Mouse (Mus musculus) intestine, embryonic 15.5 days (tissue): ENCODE results near the gene Abca2. TPM values are rescaled to one million over a fixed set of nuclear protein-coding genes. Genes with fewer than 3 reads are reported as not detected.

Source experiments
- ATAC-seq: fragments of 200-750 bp; cut with Nextera tagmentation; 2 replicates; pipeline ENCODE4 v1.8.0; 2017; ENCODE audit warnings: moderate TSS enrichment, moderate library complexity
- H3K27ac ChIP-seq: fragments of 300-500 bp; sonication (generic); 2 replicates; pipeline ENCODE4 v1.5.1; 2015; ENCODE audit warnings: mild to moderate bottlenecking, inconsistent platforms
- H3K27me3 ChIP-seq: fragments of 300-500 bp; sonication (generic); replicated peaks from 2 replicates; pipeline ENCODE4 v1.6.1; 2015; ENCODE audit warnings: inconsistent platforms
- H3K36me3 ChIP-seq: fragments of 300-500 bp; sonication (generic); 2 replicates; pipeline ENCODE4 v1.6.1; 2015; ENCODE audit warnings: inconsistent platforms
- H3K4me1 ChIP-seq: fragments of 300-500 bp; sonication (generic); replicated peaks from 2 replicates; pipeline ENCODE4 v1.6.1; 2015; ENCODE audit warnings: inconsistent platforms
- H3K4me2 ChIP-seq: fragments of 300-500 bp; sonication (generic); replicated peaks from 2 replicates; pipeline ENCODE4 v1.6.1; 2015; ENCODE audit warnings: mild to moderate bottlenecking, inconsistent platforms
- H3K4me3 ChIP-seq: fragments of 300-500 bp; sonication (generic); replicated peaks from 2 replicates; pipeline ENCODE4 v1.5.1; 2015; ENCODE audit warnings: inconsistent platforms
- H3K9ac ChIP-seq: fragments of 300-500 bp; sonication (generic); 2 replicates; pipeline ENCODE4 v1.6.1; 2015; ENCODE audit warnings: inconsistent platforms
- H3K9me3 ChIP-seq: fragments of 300-500 bp; sonication (generic); 2 replicates; pipeline ENCODE4 v1.6.1; 2016; ENCODE audit warnings: inconsistent platforms
- WGBS: fragments of 180-500 bp; shearing (Covaris S2); methylation state at CpG from one replicate; pipeline ENCODE4 v1.1.7; 2015; 5-methylcytosine and 5-hydroxymethylcytosine counted together
- polyA plus RNA-seq: library from polyadenylated mRNA; unstranded; fragments of >200 nt; fragmentation: Nextera tagmentation; extraction: Ambion mirVana; gene quantifications from 2 replicates; pipeline ENCODE4 v1.2.1, GENCODE M21; 2015

Abca2 gene
- polyA plus RNA-seq, 1 experiment from 2014 or later: 2.8 TPM

GRCm38 (mm10) chr2:25468962-25469915, 40.7 kb downstream of the Abca2 start:
- Histone ChIP-seq H3K4me3 (no peak overlapping the region), H3K36me3 (no peaks in the 10 kb centered on the region), H3K4me1 (peaks cover 16% of the 10 kb centered on the region), H3K9ac (no peak overlapping the region), H3K27me3 (no peaks in the 10 kb centered on the region), H3K4me2 (0 out of 2 replicates have a peak overlapping the region, but pooled peaks have one; percentile 3), H3K27ac (no peak overlapping the region), H3K9me3 (no peaks in the 10 kb centered on the region)
- 73% methylated on average over 10 of the region's 10 CpGs for WGBS
- peak; percentile 24 for ATAC-seq

GRCm38 (mm10) chr2:25469969-25470368, 41.5 kb downstream of the Abca2 start, which contains the start of gene Ptgds:
TSS of gene Ptgds (minus strand) at chr2:25470046.
- Histone ChIP-seq H3K4me2 (no peak within 1 kb of the TSS), H3K9ac (no peak within 1 kb of the TSS), H3K27me3 (no peaks in the 10 kb centered on the region), H3K4me3 (no peak within 1 kb of the TSS), H3K9me3 (no peaks in the 10 kb centered on the region), H3K4me1 (peaks cover 16% of the 10 kb centered on the region), H3K27ac (no peak within 1 kb of the TSS), H3K36me3 (no peaks in the 10 kb centered on the region)
- no peak for ATAC-seq
- WGBS: 52% methylated on average over 6 of the region's 6 CpGs

GRCm38 (mm10) chr2:25472550-25472949, 44.0 kb downstream of the Abca2 start:
- 75% methylated on average over 2 of the region's 2 CpGs for WGBS
- Histone ChIP-seq H3K4me2 (no peak overlapping the region), H3K9me3 (no peaks in the 10 kb centered on the region), H3K4me1 (peaks cover 11% of the 10 kb centered on the region; the same call in 1 of the 2 replicates), H3K36me3 (no peaks in the 10 kb centered on the region), H3K27me3 (no peaks in the 10 kb centered on the region), H3K4me3 (no peak overlapping the region), H3K9ac (no peak overlapping the region), H3K27ac (no peak overlapping the region)
- ATAC-seq: no peak

- Histone ChIP-seq H3K36me3 (no peaks in the 10 kb centered on the region), H3K4me3 (no peak overlapping the region), H3K27ac (no peak overlapping the region), H3K9me3 (no peaks in the 10 kb centered on the region), H3K9ac (no peak overlapping the region), H3K4me2 (no peak overlapping the region), H3K27me3 (no peaks in the 10 kb centered on the region), H3K4me1 (no peaks in the 10 kb centered on the region)
- WGBS: 83% methylated on average over 8 of the region's 8 CpGs
- ATAC-seq: no peak
These were observed 49.0 kb downstream of the Abca2 start for GRCm38 (mm10) chr2:25477541-25477940.

GRCm38 (mm10) chr2:25477967-25478675, 49.6 kb downstream of the Abca2 start:
- Histone ChIP-seq H3K4me2 (no peak overlapping the region), H3K4me3 (no peak overlapping the region), H3K27ac (no peak overlapping the region), H3K9me3 (no peaks in the 10 kb centered on the region), H3K27me3 (no peaks in the 10 kb centered on the region), H3K9ac (no peak overlapping the region), H3K36me3 (no peaks in the 10 kb centered on the region), H3K4me1 (no peaks in the 10 kb centered on the region)
- 80% methylated on average over 3 of the region's 3 CpGs for WGBS
- ATAC-seq: no peak

GRCm38 (mm10) chr2:25479551-25480311, 51.2 kb downstream of the Abca2 start:
- H3K27me3 ChIP-seq: no peaks in the 10 kb centered on the region
- no peak overlapping the region for H3K9ac ChIP-seq
- WGBS: 54% methylated on average over 10 of the region's 10 CpGs
- no peaks in the 10 kb centered on the region for H3K4me1 ChIP-seq
- H3K9me3 ChIP-seq: no peaks in the 10 kb centered on the region
- H3K4me2 ChIP-seq: no peak overlapping the region
- no peak overlapping the region for H3K4me3 ChIP-seq
- H3K36me3 ChIP-seq: no peaks in the 10 kb centered on the region
- peak; percentile 37 for ATAC-seq
- H3K27ac ChIP-seq: no peak overlapping the region

GRCm38 (mm10) chr2:25480541-25480940, 52.0 kb downstream of the Abca2 start:
- Histone ChIP-seq H3K4me2 (no peak overlapping the region), H3K27ac (no peak overlapping the region), H3K4me3 (no peak overlapping the region), H3K36me3 (no peaks in the 10 kb centered on the region), H3K9me3 (no peaks in the 10 kb centered on the region), H3K27me3 (no peaks in the 10 kb centered on the region), H3K4me1 (0 out of 2 replicates have a peak, but pooled peaks cover 3% of the 10 kb centered on the region), H3K9ac (no peak overlapping the region)
- 88% methylated on average over 1 of the region's 1 CpGs for WGBS
- no peak for ATAC-seq

- no peak overlapping the region for H3K4me2 ChIP-seq
- no peak for ATAC-seq
- WGBS: 24% methylated on average over 7 of the region's 7 CpGs
These were observed 54.5 kb downstream of the Abca2 start for GRCm38 (mm10) chr2:25482969-25483368.

GRCm38 (mm10) chr2:25484901-25485647, 56.6 kb downstream of the Abca2 start:
- no peak overlapping the region for H3K4me3 ChIP-seq
- peaks cover 14% of the 10 kb centered on the region; the same call in 1 of the 2 replicates for H3K4me1 ChIP-seq
- H3K27me3 ChIP-seq: no peaks in the 10 kb centered on the region
- H3K36me3 ChIP-seq: no peaks in the 10 kb centered on the region
- H3K4me2 ChIP-seq: no peak overlapping the region
- ATAC-seq: peak; percentile 79
- H3K9me3 ChIP-seq: no peaks in the 10 kb centered on the region
- no peak overlapping the region for H3K9ac ChIP-seq
- 43% methylated on average over 11 of the region's 11 CpGs for WGBS
- 0 out of 2 replicates have a peak overlapping the region, but pooled peaks have one; percentile 20 for H3K27ac ChIP-seq

More at GRCm38 (mm10) chr2:25482969-25483368, 54.5 kb downstream of the Abca2 start:
- no peak overlapping the region for H3K9ac ChIP-seq
- H3K36me3 ChIP-seq: no peaks in the 10 kb centered on the region
- no peaks in the 10 kb centered on the region for H3K9me3 ChIP-seq
- no peaks in the 10 kb centered on the region for H3K27me3 ChIP-seq
- peaks cover 10% of the 10 kb centered on the region; the same call in 1 of the 2 replicates for H3K4me1 ChIP-seq
- no peak overlapping the region for H3K27ac ChIP-seq
- no peak overlapping the region for H3K4me3 ChIP-seq

- WGBS: 74% methylated on average over 6 of the region's 6 CpGs
- H3K27me3 ChIP-seq: no peaks in the 10 kb centered on the region
- H3K4me1 ChIP-seq: peaks cover 14% of the 10 kb centered on the region; the same call in 1 of the 2 replicates
- no peaks in the 10 kb centered on the region for H3K36me3 ChIP-seq
- ATAC-seq: 0 out of 2 replicates have a peak, but pooled peaks have one; percentile 16
- H3K4me2 ChIP-seq: no peak overlapping the region
- no peak overlapping the region for H3K27ac ChIP-seq
- H3K9ac ChIP-seq: no peak overlapping the region
- no peaks in the 10 kb centered on the region for H3K9me3 ChIP-seq
- H3K4me3 ChIP-seq: no peak overlapping the region
These were observed 59.6 kb downstream of the Abca2 start for GRCm38 (mm10) chr2:25487965-25488670.

- no peak for ATAC-seq
- H3K9me3 ChIP-seq: no peaks in the 10 kb centered on the region
- H3K27me3 ChIP-seq: no peaks in the 10 kb centered on the region
- no peak overlapping the region for H3K27ac ChIP-seq
- H3K4me3 ChIP-seq: no peak overlapping the region
- peaks cover 14% of the 10 kb centered on the region; the same call in 1 of the 2 replicates for H3K4me1 ChIP-seq
- H3K4me2 ChIP-seq: no peak overlapping the region
- no peaks in the 10 kb centered on the region for H3K36me3 ChIP-seq
- WGBS: 80% methylated on average over 7 of the region's 7 CpGs
- no peak overlapping the region for H3K9ac ChIP-seq
These were observed 60.2 kb downstream of the Abca2 start for GRCm38 (mm10) chr2:25488671-25489068.
